Mouse (Mus musculus) lung, postnatal 0 days (tissue): Measurements from ENCODE around the gene Rab27a.

Experiments
- CTCF ChIP-seq: IDR thresholded peaks from 2 replicates; pipeline ENCODE4 v1.5.1; 2016; ENCODE audit warnings: antibody characterized with exemption, mild to moderate bottlenecking
- EP300 ChIP-seq: IDR thresholded peaks from 2 replicates; pipeline ENCODE4 v1.6.1; 2016; ENCODE audit warnings: antibody characterized with exemption, mild to moderate bottlenecking, control low read depth

- no peak for TF ChIP-seq CTCF
- no peak for TF ChIP-seq EP300
Observed at GRCm38 (mm10) chr9:73040080-73040479, 4.6 kb upstream of the Rab27a start, which contains the start of gene Pigb.
